Mouse (Mus musculus) stomach, postnatal 0 days (tissue): ENCODE measurements at regions not wholly inside any gene's neighbourhood (a gene's known extent, or its start where the extent isn't known, plus 50 kb on each side); places are given as distances from the start of the nearest gene placed in this dataset.

Source experiments
- CTCF ChIP-seq: IDR thresholded peaks from 2 replicates; pipeline ENCODE4 v1.5.1; 2016; ENCODE audit warnings: antibody characterized with exemption, low read depth, mild to moderate bottlenecking, moderate library complexity
- EP300 ChIP-seq: optimal IDR thresholded peaks from 2 replicates; pipeline ENCODE3; 2016; ENCODE audit warnings: antibody characterized with exemption

DNA sequence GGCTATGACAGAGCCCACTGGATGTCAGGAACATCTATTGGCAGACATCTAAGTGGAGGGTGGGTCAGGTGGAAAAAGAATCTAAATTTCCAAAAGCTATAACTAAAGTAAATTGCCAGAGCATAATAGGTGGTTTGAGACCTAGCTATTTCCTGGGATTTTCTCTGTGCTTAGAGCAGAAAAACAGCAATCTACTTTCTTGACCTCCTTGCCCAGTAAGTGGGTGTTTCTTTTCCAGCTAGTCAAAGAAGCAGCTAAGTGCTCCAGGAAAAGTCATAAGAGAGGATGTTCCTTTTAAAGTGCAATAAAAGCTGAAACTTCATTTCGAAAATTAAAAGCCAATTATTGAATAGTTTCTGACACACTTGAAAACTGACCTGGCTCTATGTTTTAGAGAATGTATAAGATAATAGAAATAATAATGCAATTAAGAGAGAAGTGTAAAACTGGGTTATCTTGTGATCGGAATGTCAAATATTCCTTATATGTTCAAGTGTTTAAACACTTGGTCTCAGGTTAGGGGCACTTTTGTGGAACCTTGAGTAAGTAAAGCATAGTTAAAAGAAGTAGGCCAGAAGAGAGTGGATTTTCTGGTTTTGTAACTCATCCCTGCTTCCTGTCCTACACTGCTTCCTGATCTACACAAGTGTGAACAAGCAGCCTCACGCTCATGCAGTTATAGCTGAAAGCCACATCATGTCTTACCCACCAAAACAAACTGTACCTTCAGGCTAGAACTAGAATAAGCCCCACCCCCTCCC is 275.7 kb upstream of the Gcfc2 start:
- TF ChIP-seq CTCF (no peak), EP300 (no peak)
